Mouse (Mus musculus): ENCODE data around the gene Cnot10.
"Not testable (repeated sequence)": the region's sequence is repeated elsewhere in the genome, so short reads cannot be mapped to it uniquely, and the experiment has no call there.

Gene Cnot10

DNA sequence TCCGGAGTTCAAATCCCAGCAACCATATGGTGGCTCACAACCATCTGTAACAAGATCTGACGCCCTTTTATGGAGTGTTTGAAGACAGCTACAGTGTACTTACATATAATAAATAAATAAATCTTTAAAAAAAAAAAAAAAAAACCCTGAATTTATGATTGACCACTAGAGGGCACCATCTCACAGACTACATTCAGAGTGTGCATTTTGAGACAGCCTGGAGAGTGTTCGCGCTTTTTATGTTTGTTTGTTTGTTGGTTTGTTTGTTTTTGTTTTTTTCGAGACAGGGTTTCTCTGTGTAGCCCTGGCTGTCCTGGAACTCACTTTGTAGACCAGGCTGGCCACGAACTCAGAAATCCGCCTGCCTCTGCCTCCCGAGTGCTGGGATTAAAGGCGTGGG, 8.5 kb upstream of the Cnot10 start:
- not testable (repeated sequence) for DNase-seq

DNA sequence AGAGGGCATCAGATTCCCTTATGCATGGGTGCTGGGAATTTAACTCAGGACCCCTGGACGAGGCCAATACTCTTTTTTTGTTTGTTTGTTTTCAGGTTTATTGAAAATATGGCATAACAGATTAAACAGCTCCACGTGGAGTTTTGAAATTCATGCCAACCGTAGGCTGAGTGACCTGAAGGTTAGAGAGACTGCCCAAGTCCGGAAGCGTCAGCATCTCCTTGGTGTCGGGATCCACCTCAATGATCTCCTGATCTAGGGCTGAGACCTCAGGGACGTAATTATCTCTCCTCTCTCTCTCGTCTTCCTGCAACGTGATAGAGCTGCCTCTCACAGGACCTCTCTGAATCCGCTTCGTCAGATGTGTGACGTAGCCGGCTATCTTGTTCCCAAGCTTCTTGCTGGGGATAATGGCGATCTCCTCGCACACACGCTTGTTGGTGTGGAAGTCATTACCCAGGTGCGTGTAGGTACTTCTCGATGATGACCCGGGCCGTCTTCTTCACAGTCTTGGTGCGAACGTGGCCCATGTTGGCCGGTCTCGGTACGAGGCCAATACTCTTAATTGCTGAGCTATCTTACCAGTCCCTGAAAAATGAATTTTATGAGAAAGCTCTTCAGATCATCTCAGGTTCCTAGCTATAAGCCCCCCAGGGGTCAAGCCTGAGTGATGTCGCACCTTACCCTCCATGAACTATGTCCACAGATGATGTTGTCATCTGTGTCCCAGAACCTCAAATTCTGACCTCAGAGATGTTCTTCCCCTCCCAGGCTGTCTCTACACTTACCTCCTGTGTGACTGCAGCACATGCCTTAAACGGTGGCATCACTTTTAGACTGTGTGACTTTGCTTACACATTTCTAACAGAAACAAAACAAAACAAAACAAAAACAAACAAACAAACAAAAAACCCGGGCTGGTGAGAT, 7.8 kb upstream of the Cnot10 start:
- DNase-seq = no peak

DNA sequence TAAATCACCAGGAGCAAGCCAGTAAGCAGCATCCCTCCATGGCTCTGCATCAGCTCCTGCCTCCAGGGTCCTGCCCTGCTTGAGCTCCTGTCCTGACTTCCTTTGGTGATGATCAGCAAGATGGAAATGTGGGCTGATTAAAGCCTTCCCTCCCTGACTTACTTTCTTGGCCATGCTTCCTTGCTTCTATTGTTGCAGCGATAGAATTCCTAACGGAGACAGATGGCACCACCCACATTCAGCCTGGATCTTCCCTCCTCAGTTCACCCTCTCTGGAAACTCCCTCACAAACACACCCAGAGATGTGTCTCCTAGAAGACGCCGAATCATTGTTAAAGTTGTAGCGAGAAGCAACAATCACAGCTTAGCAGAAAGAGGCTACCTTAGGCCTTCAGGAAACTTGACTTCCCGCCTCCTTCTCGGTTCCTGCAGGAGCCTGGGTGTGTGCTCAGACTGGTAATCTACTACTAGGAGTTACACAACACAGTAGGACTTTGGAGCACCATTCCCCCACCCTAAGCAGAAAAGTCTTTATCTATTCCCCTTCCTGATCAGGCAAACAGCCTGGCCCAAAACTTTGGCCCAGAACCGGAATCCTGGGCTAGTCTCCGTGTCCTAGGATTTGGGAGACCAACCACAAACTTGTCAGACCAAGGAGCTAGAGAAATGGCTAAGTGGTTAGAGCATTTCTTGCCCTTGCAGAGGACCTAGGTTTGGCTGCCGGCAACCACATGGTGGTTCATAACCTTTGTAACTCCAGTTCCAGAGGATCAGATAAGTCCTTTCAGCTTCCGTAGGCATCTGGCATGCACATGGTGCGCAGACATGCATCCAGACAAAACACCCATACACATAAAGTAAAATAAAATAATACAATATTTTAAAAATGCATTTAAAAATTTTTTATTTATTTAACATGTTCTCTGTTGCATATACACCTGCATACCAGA, 6.8 kb upstream of the Cnot10 start:
- no peak for DNase-seq

DNA sequence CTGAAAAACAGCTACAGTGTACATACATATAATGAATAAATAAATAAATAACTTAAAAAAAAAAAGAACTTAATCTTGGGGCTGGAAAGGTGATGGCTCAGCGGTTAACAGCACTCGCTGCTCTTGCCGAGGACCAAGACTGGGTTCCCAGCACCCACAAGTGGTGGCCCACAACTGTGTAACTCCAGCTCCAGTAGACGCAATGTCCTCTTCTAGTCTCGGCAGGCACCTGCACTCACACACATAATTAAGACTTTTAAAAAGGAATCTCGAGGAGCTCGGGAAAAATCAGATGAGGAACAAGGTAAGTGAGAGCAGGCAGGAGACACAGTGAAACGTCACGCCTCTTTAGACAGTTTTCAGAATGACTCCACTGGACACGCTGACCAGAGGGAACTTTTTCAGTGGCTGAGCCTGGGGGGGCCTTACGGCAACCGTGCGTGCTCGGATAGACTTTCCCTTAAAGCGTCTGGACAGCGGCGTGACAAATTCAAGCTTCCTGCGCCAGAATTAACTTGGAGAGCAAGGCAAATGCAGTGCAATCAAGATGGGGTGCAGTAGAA, 717 bp downstream of the Cnot10 start:
- DNase-seq = peak; percentile 2

DNA sequence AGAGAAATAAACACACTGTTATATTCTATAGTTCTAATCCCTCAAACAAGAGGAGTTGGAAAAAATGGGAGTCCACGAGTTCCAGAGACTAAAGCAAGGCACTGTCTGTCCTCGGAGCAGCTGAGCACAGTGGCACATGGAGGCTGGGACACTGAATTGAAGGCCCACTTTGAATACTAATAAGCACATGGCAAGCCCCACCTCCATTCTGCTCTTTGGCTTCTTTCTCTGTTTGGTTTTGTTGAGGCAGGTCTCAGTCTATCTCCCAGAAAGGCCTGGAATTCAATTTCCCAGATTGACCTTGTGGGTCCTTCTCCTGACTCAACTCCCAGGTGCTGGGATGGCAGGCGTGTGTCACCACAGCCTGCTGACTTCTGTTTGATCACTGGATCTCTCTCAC, 3.2 kb downstream of the Cnot10 start:
- DNase-seq = no peak

DNA sequence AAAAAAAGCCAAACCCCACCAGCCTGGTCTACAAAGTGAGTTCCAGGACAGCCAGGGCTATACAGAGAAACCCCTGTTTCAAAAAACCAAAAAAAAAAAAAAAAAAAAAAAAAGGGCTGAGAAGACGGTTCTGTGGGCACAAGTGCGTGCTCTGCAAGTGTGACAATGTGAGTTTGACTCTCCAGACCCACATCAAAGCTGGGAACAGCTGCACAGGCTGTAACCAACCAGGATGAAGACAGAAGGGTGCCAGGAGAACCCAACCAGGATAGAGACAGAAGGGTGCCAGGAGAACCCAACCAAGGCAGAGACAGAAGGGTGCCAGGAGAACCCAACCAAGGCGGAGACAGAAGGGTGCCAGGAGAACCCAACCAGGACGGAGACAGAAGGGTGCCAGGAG, 3.8 kb downstream of the Cnot10 start:
- DNase-seq = no peak

DNA sequence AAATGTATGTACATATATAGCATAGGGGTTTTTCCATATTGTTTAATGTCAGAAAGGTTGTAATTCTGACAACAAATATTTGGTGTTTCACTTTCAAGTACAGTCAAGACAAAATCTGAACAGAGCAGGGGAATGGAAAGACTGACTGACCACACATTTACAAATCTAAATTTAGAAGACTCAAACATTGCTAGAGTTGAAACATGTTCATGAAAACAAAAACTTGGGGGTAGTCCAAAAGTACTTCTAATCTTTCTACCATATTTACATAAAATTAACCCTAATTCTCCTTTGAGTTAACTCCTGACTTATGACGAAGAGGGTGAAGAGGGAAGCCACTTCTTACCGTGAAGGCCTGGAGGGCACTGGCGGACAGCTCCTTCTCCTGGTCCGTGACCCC, 7.7 kb downstream of the Cnot10 start:
- no peak for DNase-seq

DNA sequence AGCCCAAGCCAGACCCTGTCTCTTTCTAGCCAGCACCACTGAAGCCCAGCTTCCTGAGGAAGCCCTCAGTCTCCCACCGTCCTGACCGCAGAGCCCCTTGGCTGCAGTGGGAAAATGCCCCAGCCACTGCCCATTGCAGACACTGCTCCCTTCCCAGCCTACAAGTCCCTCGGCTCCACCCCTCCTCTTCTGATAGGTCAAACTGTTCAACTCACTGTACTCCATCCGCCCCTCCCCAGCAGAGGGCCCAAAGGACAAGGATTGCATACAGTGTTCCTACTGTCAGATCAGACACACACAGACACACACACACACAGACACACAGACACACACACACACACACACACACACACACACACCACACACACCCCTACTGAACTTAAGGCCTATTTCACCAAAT, 13.3 kb downstream of the Cnot10 start:
- DNase-seq = no peak

DNA sequence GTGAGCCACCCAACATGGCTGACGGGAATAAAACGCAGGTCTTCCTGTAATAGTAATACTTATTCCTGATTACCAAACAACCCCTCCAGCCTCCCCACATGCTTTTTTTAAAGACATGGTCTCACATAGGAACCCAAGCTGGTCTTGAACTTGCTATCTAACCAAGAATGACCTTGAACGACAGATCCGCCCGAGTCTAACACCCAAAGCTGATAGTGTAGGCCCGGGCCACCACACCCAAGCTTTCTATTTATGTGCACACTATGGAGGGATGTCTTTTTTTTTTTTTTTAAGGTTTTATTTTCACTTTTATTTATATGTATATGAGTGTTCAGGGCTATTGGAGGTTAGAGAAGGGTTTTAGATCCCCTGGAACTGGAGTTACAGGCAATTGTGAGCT, 15.8 kb downstream of the Cnot10 start:
- DNase-seq = no peak

DNA sequence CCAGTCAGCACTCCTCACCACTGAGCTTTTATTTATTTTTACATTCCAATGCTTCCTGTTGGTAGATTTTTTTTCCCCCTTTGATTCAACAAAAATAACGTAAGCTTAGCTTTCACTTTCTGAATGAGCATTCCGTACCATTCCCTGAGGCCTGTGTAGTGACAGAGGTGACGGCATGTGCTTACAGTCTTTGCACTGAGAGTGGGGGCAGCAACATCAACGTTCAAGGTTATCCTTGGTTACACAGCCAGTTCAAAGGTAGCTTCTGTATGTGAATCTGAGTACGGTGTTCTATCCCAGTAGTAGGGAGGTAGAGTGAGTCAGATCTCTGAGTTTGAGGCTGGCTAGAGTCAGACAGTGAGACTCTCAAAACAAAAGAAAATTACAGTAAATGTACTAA, 18.8 kb downstream of the Cnot10 start:
- DNase-seq = no peak

DNA sequence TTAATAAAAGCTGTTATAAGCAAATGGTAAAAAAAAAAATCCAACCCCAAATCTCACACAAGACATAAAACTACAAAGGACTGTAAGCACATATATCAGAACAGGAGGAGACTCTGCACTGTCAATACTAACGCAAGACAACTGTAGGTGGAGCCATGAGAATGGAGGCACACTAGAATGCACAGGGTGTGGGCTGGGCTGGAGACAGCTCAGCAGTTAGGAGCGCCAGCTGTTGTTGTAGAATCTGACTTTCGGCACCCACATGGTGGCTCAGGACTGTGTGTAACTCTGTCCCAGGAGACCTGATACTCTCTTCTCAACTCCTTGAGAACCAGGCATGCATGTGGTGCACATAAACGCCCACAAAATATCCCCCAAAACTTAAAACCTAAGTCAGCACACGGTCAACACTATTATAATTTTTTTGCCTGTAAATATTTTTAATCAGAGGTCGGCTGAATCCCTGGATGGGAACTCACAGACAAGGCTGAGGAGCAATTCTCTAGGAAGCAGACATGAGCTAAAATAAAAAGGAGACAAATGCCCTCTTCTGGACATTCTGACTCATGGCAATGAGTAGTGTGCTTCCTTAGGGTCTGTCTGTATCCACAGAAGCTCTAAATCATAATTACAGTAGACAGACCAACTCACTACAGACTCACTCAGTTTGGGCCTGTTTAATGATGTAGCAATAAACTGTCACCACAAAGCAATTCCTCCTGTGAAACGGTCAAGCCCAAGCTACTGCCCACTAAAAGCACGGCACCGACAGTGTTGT, 25.6 kb downstream of the Cnot10 start:
- no peak for DNase-seq

DNA sequence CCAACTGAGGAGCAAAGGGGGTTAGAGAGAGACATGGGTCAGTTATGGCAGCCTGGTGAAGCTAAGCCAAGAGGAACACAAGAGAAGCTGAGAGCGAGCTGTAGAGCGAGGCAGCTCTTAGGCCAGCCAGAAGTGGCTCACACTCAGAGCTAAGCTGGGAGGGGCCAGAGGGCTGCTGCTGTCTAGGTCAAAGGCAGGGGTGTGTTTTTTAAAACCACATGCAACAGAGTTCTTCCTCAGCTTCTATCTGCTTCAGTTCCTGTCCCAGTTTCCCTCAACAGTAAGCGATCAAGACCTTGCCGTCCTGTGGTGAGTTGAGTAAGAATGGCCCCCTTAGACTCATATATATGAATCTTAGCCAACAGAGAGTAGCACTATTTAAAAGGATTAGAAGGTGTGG, 27.0 kb downstream of the Cnot10 start:
- no peak for DNase-seq

DNA sequence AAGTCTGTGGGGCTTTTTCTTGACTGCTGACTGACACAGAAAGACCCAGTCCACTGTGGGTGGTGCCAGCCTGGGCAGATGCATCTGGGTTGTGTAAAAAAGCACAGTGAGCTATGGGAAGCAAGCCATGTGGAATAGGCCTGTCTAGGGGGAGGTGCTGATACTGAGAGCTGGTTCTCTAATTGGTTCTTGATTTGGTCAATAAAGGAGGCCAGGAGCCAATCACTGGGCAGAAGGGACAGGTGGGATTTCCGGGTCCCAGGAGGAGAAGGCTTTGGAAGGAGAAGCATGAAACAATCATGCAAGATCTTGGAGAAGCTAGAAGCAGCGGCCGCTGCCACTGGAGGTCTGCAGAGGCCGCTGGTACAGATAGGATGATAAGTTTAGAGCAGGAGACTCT, 27.4 kb downstream of the Cnot10 start:
- no peak for DNase-seq

DNA sequence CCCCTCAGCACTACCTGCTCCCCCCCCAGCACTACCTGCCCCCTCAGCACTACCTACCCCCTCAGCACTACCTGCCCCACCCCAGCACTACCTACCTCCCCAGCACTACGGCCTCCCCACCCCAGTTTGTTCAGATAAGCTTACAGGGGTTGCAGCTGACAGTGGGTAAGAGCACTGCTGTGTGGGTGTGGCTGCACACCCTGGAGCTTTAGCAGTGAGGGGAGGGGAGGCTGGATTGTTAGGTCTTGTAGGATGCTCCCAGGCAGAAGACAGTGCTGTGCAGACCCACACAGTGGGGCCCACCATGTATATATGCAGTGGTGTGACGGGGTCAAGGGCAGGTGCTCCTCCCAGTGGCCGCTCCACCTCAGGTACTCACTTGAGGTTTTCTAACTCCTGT, 29.7 kb downstream of the Cnot10 start:
- DNase-seq = no peak

DNA sequence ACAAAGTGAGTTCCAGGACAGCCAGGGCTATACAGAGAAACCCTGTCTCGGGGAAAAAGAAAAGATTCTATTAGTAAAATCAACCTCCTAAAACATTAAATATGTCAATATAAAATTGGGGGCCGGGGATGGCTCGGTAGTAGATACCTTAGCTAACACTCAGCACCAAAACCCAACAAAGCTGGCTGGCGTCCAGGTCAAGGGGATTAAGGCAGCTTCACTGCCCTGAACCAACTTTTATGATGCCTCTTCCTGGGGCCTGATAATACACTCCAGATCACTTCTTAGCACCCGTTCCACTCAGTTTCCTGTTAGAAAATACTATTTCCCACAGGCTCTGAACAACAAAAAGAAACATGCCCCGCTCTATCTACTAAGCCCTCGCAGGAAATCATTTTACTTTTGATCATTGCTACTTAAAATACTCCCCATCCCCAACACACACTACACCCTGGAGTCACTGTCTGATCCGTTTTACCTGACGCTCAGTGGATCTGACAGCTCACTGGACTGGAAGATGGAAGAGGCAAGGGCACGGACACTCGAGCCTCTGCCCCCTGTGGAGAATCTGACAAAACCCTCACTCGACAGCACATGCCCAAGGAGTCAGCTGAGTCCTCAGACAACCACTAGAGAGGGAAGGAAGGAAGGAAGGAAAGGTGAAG, 36.0 kb downstream of the Cnot10 start:
- no peak for DNase-seq

DNA sequence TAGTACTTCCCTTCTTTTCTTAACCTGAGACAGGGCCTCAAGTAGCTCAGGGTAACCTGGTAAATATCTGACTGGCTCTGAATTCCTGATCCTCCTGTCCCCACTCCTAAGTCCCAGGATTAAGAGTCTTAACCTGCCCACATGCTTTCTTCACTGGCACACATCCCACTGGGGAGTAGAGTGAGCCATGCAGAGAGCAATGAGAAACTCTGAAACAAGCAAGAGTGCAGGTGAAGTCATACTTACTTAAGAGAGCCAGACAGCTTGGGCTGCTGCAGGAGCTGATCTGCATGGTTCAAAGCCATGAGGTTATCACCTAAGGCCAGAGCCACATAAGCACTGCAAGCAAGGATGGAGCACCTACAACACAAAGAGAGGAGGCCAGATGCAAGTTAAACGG, 38.9 kb downstream of the Cnot10 start:
- DNase-seq = no peak

DNA sequence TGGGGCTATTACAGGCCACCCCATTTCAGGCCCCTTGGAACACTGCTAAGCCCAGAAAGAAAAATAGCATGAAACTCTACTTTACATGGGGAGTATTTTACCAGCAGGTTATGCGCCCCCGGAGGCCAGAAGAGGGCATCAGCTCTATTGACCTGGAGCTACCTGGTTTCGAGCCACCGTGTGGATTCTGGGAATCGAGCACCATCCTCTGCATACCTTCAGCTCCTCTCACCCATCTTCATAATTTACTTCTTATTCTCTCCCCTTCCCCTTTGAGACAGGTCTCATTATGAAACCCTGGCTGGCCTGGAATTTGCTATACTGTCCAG, 55.0 kb downstream of the Cnot10 start:
- no peak for DNase-seq

DNA sequence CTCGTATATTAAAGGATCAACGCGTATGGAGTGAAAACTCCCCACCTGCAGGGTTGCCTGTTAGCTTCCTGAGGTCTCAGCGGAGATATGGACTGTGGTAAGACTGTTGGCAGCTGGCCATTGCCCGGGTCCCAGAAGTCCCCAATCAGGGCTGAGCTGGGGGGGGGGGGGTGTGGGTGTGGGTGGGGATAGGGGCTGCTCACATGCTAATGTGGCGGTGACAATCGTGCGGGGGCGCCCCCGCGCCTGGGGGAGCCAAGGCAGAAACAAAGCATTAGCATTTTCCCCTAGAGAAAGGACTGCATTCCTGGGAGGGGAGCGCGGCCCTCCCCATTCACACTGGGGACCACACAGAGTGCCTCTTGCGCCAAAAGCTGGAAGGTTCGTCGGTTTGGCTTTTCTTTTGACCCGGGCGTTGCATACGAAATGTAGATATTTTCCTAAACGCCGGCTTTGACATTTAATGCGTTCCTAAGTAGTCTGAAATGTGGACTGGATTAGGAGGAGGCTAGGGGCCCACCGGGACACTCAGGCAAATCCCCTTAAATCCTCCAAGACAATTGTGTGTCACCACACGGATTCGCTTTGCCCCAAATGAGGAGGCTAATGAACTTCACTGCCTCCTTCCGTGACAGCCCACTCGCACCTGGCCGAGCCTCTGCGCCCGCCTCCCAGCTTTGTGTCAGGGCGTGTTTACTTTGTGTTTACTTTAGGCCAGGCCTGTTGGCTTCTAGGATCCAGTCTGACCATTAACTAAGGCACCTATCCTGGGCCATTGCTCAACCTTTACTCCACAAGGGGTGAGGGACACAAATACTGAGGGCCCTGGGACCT, 55.6 kb downstream of the Cnot10 start:
- peak; percentile 6 for DNase-seq

DNA sequence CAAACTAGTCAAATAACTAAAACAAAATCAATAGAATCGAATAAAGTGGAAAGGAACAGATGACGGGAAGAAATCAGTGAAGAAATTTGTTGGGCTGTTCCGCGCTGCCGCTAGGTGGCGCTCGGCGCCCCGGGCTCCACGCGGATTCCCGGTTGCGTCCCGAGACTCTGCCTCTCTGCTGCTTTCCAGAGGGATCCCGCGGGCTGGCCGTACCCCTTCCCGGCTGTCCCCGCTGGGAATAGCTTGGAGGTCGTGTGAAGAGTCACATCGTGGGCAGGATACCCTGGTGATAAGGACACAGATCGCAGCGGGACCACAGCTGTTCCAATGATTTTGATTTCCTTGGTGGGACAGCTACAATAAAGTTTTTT, 56.2 kb downstream of the Cnot10 start:
- DNase-seq = peak; percentile 76

DNA sequence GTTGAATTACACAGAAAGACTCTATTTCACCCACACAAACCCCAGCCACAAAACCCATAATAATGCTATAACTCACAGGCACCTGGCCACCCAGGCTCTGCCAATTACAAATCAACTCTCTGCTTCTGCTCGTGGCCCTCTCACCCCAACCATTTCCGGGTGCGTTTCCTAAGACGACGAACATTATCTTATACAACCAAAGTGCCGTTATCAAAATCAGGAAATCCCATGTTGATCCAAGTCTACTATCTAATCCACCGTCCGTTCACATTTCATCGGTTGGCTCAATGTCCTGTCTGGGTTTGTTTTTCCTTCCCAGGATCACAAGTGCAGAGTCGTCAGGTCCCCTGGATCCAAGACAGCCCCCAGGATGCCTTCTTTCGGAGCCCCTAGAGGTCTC, 61.3 kb downstream of the Cnot10 start:
- no peak for DNase-seq

DNA sequence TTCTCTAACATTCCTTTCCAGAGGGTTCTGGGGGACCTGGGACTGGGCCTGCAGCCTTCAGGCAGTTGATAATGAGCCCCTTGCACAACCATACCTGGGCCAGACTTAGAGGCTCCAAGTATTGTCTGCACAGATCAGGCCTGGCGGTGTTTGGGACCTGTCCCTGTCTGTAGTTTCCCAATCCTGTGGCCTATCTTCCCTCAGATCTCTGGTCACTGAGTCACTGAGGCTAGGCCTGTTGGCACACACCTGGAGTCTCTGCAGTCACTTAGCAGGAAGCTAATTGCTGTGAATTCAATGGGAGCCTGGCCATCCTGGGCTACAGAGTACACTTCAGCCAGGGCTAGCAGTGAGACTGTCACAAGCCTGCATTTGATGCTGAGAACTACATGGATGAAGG, 64.0 kb downstream of the Cnot10 start:
- no peak for DNase-seq

DNA sequence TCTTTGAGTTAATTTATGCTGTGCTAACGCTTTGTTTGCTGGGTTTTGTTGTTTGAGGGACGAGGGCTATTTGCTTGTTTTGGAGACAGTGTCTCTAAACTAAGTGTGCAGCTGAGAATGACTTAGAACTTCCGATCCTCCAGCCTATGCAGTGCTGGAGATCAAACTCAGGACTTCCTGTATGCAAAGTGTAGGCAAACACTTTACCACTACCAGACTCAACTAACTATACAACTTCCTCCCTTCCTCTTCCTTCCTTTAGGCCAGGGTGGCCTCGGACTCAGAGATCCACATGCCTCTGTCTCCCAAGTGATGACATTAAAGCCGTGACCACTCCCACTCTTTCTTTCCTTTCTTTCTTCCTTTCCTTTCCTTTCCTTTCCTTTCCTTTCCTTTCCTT, 66.5 kb downstream of the Cnot10 start:
- no peak for DNase-seq

All from lung, postnatal 14 days (tissue).